9 mouse cellular contexts compared by ENCODE assay signal in genomic region chr14:60736591-60737192, GRCm38 (mm10). TPM values are rescaled to one million over a fixed set of nuclear protein-coding genes. Genes with fewer than 3 reads are reported as not detected.
DNase-seq lines count a peak whose midpoint lies in the region; ATAC-seq and TF ChIP-seq lines count a peak whose summit lies in the region.
"Had no signal": no experiment of that assay in that cellular context is flagged by ENCODE, and none has a peak within 500 bp of the region (broad histone marks: within the 10 kb centered on the region; RNA-seq: fewer than 3 reads in every experiment).

No protein-coding gene starts in this region.

- no peak for TF ChIP-seq POLR2A in MEL (IDR thresholded peaks at IDR 0.05; ENCODE audit: control insufficient read depth in 1 of 2, insufficient read depth in 1 of 2, low read depth in 1 of 2, low read length in 2 of 2, poor library complexity in 1 of 2)

- H3K4me3 ChIP-seq in MEL (ENCODE audit: control insufficient read depth in 1 of 2, insufficient read depth in 1 of 2, low read depth in 2 of 2, low read length in 2 of 2): peak overlapping the region; percentile 1 to 34; a peak in 2 of 4 replicates
- H3K4me3 ChIP-seq in forebrain, embryonic 10.5 days: peak overlapping the region; percentile 27; the same call in 1 of the 2 replicates
- no peak overlapping the region for H3K4me3 ChIP-seq in hindbrain, embryonic 11.5 days (ENCODE audit: low read depth, low read length)
- no peak overlapping the region for H3K4me3 ChIP-seq in liver, embryonic 11.5 days (ENCODE audit: low read depth, low read length)

- no peaks in the 10 kb centered on the region for H3K79me2 ChIP-seq in MEL (ENCODE audit: control insufficient read depth, insufficient read depth, low read length, poor library complexity)

- H3K27me3 ChIP-seq in MEL (ENCODE audit: control insufficient read depth in 1 of 2, insufficient read depth in 2 of 2, low read length in 2 of 2): no peaks in the 10 kb centered on the region
- no peaks in the 10 kb centered on the region for H3K27me3 ChIP-seq in forebrain, embryonic 10.5 days (ENCODE audit: poor library complexity, severe bottlenecking)
- no peaks in the 10 kb centered on the region for H3K27me3 ChIP-seq in hindbrain, embryonic 11.5 days (ENCODE audit: control insufficient read depth, insufficient read depth, low read length)
- H3K27me3 ChIP-seq in liver, embryonic 11.5 days (replicated peaks; ENCODE audit: control insufficient read depth, insufficient read depth, low read length): no peaks in the 10 kb centered on the region

- no peak for TF ChIP-seq EP300 in MEL (IDR thresholded peaks at IDR 0.05; ENCODE audit: low read depth in 1 of 2, low read length in 2 of 2)

- TF ChIP-seq CTCF in MEL (IDR thresholded peaks at IDR 0.05 in 2 of 3, conservative IDR thresholded peaks at IDR 0.05 in 1 of 3; ENCODE audit: control insufficient read depth in 1 of 3, insufficient read depth in 1 of 3, low read depth in 2 of 3, low read length in 3 of 3, poor library complexity in 1 of 3, severe bottlenecking in 1 of 3): no peak

- peaks cover 0 to 18% of the 10 kb centered on the region in 2 experiments; a peak in 2 of 4 replicates for H3K36me3 ChIP-seq in MEL (ENCODE audit: control insufficient read depth in 1 of 2, insufficient read depth in 2 of 2, low read length in 2 of 2)
- peaks cover 53% of the 10 kb centered on the region for H3K36me3 ChIP-seq in forebrain, embryonic 10.5 days (replicated peaks)
- no peaks in the 10 kb centered on the region for H3K36me3 ChIP-seq in hindbrain, embryonic 11.5 days (ENCODE audit: control insufficient read depth, insufficient read depth, low read length)
- H3K36me3 ChIP-seq in liver, embryonic 11.5 days (ENCODE audit: control insufficient read depth, insufficient read depth, low read length): no peaks in the 10 kb centered on the region

- H3K27ac ChIP-seq in MEL (ENCODE audit: control insufficient read depth, low read depth, low read length): peak overlapping the region; percentile 58
- H3K27ac ChIP-seq in forebrain, embryonic 10.5 days: peak overlapping the region; percentile 83
- peak overlapping the region; percentile 60 for H3K27ac ChIP-seq in hindbrain, embryonic 11.5 days (ENCODE audit: low read depth, low read length)
- H3K27ac ChIP-seq in liver, embryonic 11.5 days (ENCODE audit: low read depth, low read length): peak overlapping the region; percentile 83

- no peaks in the 10 kb centered on the region for H3K9me3 ChIP-seq in MEL (replicated peaks; ENCODE audit: insufficient read depth, low read length)
- no peaks in the 10 kb centered on the region for H3K9me3 ChIP-seq in forebrain, embryonic 10.5 days
- H3K9me3 ChIP-seq in hindbrain, embryonic 11.5 days (ENCODE audit: control insufficient read depth, low read length): no peaks in the 10 kb centered on the region
- H3K9me3 ChIP-seq in liver, embryonic 11.5 days (ENCODE audit: control insufficient read depth, low read length): no peaks in the 10 kb centered on the region

- DNase-seq in 416B (ENCODE audit: low read depth): peak; percentile 87
- peak; percentile 74 for DNase-seq in MEL (ENCODE audit: low read depth, low spot score)
- peak; percentile 19 for DNase-seq in forebrain, embryonic 10.5 days (ENCODE audit: extremely low spot score, low spot score)
- DNase-seq in hindbrain, embryonic 11.5 days (ENCODE audit: low spot score): peak; percentile 45
- DNase-seq in liver, embryonic 11.5 days (ENCODE audit: low spot score): peak; percentile 56
- peak; percentile 23 for DNase-seq in yolk sac, embryonic 10.5 days (ENCODE audit: low spot score)
- DNase-seq in MN1 (ENCODE audit: low spot score): no peak

- peak overlapping the region; percentile 55 for H3K9ac ChIP-seq in MEL (ENCODE audit: control insufficient read depth, low read depth, low read length, poor library complexity, severe bottlenecking)
- peak overlapping the region; percentile 27; the same call in 1 of the 2 replicates for H3K9ac ChIP-seq in hindbrain, embryonic 11.5 days (ENCODE audit: low read depth, low read length)
- peak overlapping the region; percentile 10; the same call in 1 of the 2 replicates for H3K9ac ChIP-seq in liver, embryonic 11.5 days (ENCODE audit: low read depth, low read length)

- H3K4me1 ChIP-seq in MEL (ENCODE audit: control insufficient read depth in 1 of 2, insufficient read depth in 2 of 2, low read length in 2 of 2): peaks cover 0 to 25% of the 10 kb centered on the region in 2 experiments; a peak in 3 of 4 replicates
- H3K4me1 ChIP-seq in forebrain, embryonic 10.5 days: peaks cover 81% of the 10 kb centered on the region
- peaks cover 9% of the 10 kb centered on the region for H3K4me1 ChIP-seq in hindbrain, embryonic 11.5 days (replicated peaks; ENCODE audit: control insufficient read depth, insufficient read depth, low read length)
- peaks cover 39% of the 10 kb centered on the region for H3K4me1 ChIP-seq in liver, embryonic 11.5 days (replicated peaks; ENCODE audit: control insufficient read depth, insufficient read depth, low read length)

- ATAC-seq in hindbrain, embryonic 11.5 days (ENCODE audit: low FRiP score): 0 out of 2 replicates have a peak, but pooled peaks have one; percentile 46
- ATAC-seq in liver, embryonic 11.5 days (replicated peaks; ENCODE audit: low FRiP score): peak; percentile 63
- peak; percentile 68 for ATAC-seq in monocyte, adult 5-6 weeks (replicated peaks; ENCODE audit: insufficient number of reproducible peaks, low FRiP score, low TSS enrichment, poor library complexity, severe bottlenecking)

- no peak overlapping the region for H3K4me2 ChIP-seq in hindbrain, embryonic 11.5 days (replicated peaks; ENCODE audit: low read depth, low read length)
- peak overlapping the region; percentile 51 for H3K4me2 ChIP-seq in liver, embryonic 11.5 days

- 8% methylated on average over 4 of the region's 4 CpGs for WGBS in forebrain, embryonic 10.5 days
- WGBS in hindbrain, embryonic 11.5 days: 12% methylated on average over 4 of the region's 4 CpGs
- 7% methylated on average over 4 of the region's 4 CpGs for whole genome bisulfite sequencing in liver, embryonic 11.5 days

- TF ChIP-seq RAD21 in MEL (IDR thresholded peaks at IDR 0.05; ENCODE audit: low read depth, low read length): no peak

TF ChIP-seq in MEL, 35 proteins besides CTCF, POLR2A, EP300 and RAD21:
- TF ChIP-seq ZC3H11A (IDR thresholded peaks at IDR 0.05; ENCODE audit: low read depth, low read length) (no peak), HCFC1 (IDR thresholded peaks at IDR 0.05; ENCODE audit: low read depth, low read length) (0 out of 2 replicates have a peak, but pooled peaks have one; percentile 23), RCOR1 (IDR thresholded peaks at IDR 0.05; ENCODE audit: low read depth, low read length) (no peak), ELF1 (IDR thresholded peaks at IDR 0.05; ENCODE audit: low read depth, low read length) (no peak), JUND (IDR thresholded peaks at IDR 0.05; ENCODE audit: low read depth, low read length) (no peak), ETS1 (IDR thresholded peaks at IDR 0.05; ENCODE audit: low read depth, low read length) (peak; percentile 50; the same call in 1 of the 2 replicates), POLR2AphosphoS2 (IDR thresholded peaks at IDR 0.05; ENCODE audit: low read length) (no peak), MYC (IDR thresholded peaks at IDR 0.05; ENCODE audit: low read depth, low read length) (no peak), SIN3A (IDR thresholded peaks at IDR 0.05; ENCODE audit: low read length) (no peak), KAT2A (conservative IDR thresholded peaks at IDR 0.05; ENCODE audit: low read depth, low read length) (no peak), NELFE (IDR thresholded peaks at IDR 0.05; ENCODE audit: low read depth, low read length) (no peak), TAL1 (IDR thresholded peaks at IDR 0.05; ENCODE audit: low read length) (0 out of 2 replicates have a peak, but pooled peaks have one; percentile 19), POLR2AphosphoS5 (IDR thresholded peaks at IDR 0.05; ENCODE audit: borderline replicate concordance, low read depth, low read length) (no peak), TBP (IDR thresholded peaks at IDR 0.05; ENCODE audit: low read depth, low read length) (peak; percentile 28; the same call in 1 of the 2 replicates), E2F4 (IDR thresholded peaks at IDR 0.05; ENCODE audit: borderline replicate concordance, low read depth, low read length) (no peak)

RNA-seq across cellular contexts. Expression of gene C1qtnf9, which starts 31.2 kb away (rescaled TPM):
- total RNA-seq in MEL (2012; rRNA removed): not detected in 2 replicates
- not detected for polyA plus RNA-seq in MEL (2012; ENCODE audit: insufficient read depth in 1 of 2, insufficient read length in 2 of 2, low read depth in 1 of 2, low replicate concordance in 2 of 2, missing spikeins in 1 of 2)
- polyA plus RNA-seq in forebrain, embryonic 10.5 days (2016; fragmentation: Nextera tagmentation; extraction: Ambion mirVana): 0.07 and 0.10 TPM in 2 replicates
- polyA plus RNA-seq in hindbrain, embryonic 11.5 days (2014; fragmentation: Nextera tagmentation; extraction: Ambion mirVana): not detected in 2 replicates
- 0.09 and 0.19 TPM in 2 replicates for polyA plus RNA-seq in liver, embryonic 11.5 days (2014; fragmentation: Nextera tagmentation; extraction: Ambion mirVana)
- total RNA-seq in monocyte, adult 5-6 weeks (2017): 0.39 TPM in 1 of 3 replicates, not detected in the others
- total RNA-seq: left cerebral cortex, postnatal 10 days had no signal

RNA-seq across cellular contexts. Expression of gene Mipep, which starts 47.7 kb away (rescaled TPM):
- total RNA-seq in MEL (2012; rRNA removed): 19.1 and 21.1 TPM in 2 replicates
- 10 to 100 TPM in 1 of 2 experiments, not detected in 1; 26.4 TPM for polyA plus RNA-seq in MEL (2012; ENCODE audit: insufficient read depth in 1 of 2, insufficient read length in 2 of 2, low read depth in 1 of 2, low replicate concordance in 2 of 2, missing spikeins in 1 of 2)
- polyA plus RNA-seq in forebrain, embryonic 10.5 days (2016; fragmentation: Nextera tagmentation; extraction: Ambion mirVana): 24.7 and 25.8 TPM in 2 replicates
- polyA plus RNA-seq in hindbrain, embryonic 11.5 days (2014; fragmentation: Nextera tagmentation; extraction: Ambion mirVana): 24.0 and 24.8 TPM in 2 replicates
- 27.8 TPM in 2 replicates for polyA plus RNA-seq in liver, embryonic 11.5 days (2014; fragmentation: Nextera tagmentation; extraction: Ambion mirVana)
- 4.9 to 11.3 TPM (median 5.7 TPM) in 3 replicates for total RNA-seq in monocyte, adult 5-6 weeks (2017)

Comparison
In these comparisons a context has a peak if more than half of its experiments do, and no peak if none do; other contexts are left out.
1. H3K4me3 ChIP-seq: peak in MEL (2 of 2) and forebrain, embryonic 10.5 days (single experiment); none in hindbrain, embryonic 11.5 days (single experiment) and liver, embryonic 11.5 days (single experiment).
2. Peak in every context shown above with its lines, with median percentiles within 50 percentile points of each other: H3K27ac ChIP-seq, H3K9ac ChIP-seq and ATAC-seq.